Mouse (Mus musculus) MEL (cell line): ENCODE measurements at regions not wholly inside any gene's neighbourhood (a gene's known extent, or its start where the extent isn't known, plus 50 kb on each side); places are given as distances from the start of the nearest gene placed in this dataset.

Experiments
- DNase-seq: peaks from one replicate; pipeline ENCODE4 v3.0.0; 2011; ENCODE audit warnings: low read depth, low spot score
- H3K27ac ChIP-seq: 2 replicates; pipeline ENCODE4 v1.5.1; 2012; ENCODE audit warnings: low read depth, mild to moderate bottlenecking, control low read depth, low read length, moderate library complexity; ENCODE audit not compliant: control insufficient read depth
- H3K27me3 ChIP-seq, 2 experiments: fragments of 150-350 bp in 1 of 2; sonication (generic) in 1 of 2; 2 replicates each; pipeline ENCODE4 v1.6.1; 2012; ENCODE audit warnings: low read length in 2 of 2, mild to moderate bottlenecking in 2 of 2, improper control_type of control experiment in 1 of 2, moderate library complexity in 1 of 2; ENCODE audit not compliant: insufficient read depth in 2 of 2, control insufficient read depth in 1 of 2
- H3K36me3 ChIP-seq, 2 experiments: 2 replicates each; pipeline ENCODE4 v1.6.1; 2012 to 2014; ENCODE audit warnings: low read length in 2 of 2, improper control_type of control experiment in 1 of 2, inconsistent platforms in 1 of 2, mild to moderate bottlenecking in 1 of 2; ENCODE audit not compliant: insufficient read depth in 2 of 2, control insufficient read depth in 1 of 2
- H3K4me1 ChIP-seq, 2 experiments: fragments of 150-350 bp in 1 of 2; sonication (generic) in 1 of 2; 2 replicates each; pipeline ENCODE4 v1.6.1; 2012; ENCODE audit warnings: low read length in 2 of 2, improper control_type of control experiment in 1 of 2, mild to moderate bottlenecking in 1 of 2; ENCODE audit not compliant: insufficient read depth in 2 of 2, control insufficient read depth in 1 of 2
- H3K4me3 ChIP-seq, 2 experiments: fragments of 150-350 bp in 1 of 2; sonication (generic) in 1 of 2; 2 replicates each; pipeline ENCODE4 v1.5.1; 2012; ENCODE audit warnings: low read depth in 2 of 2, low read length in 2 of 2, mild to moderate bottlenecking in 2 of 2, moderate library complexity in 2 of 2, control low read depth in 1 of 2, improper control_type of control experiment in 1 of 2; ENCODE audit not compliant: control insufficient read depth in 1 of 2, insufficient read depth in 1 of 2
- H3K79me2 ChIP-seq: 2 replicates; pipeline ENCODE4 v1.6.1; 2012; ENCODE audit warnings: mild to moderate bottlenecking, low read length, moderate library complexity; ENCODE audit not compliant: control insufficient read depth, poor library complexity, insufficient read depth
- H3K9ac ChIP-seq: 2 replicates; pipeline ENCODE4 v1.6.1; 2012; ENCODE audit warnings: low read depth, mild to moderate bottlenecking, control low read depth, low read length, moderate library complexity; ENCODE audit not compliant: control insufficient read depth, poor library complexity, severe bottlenecking
- H3K9me3 ChIP-seq: fragments of 150-350 bp; sonication (generic); replicated peaks from 2 replicates; pipeline ENCODE4 v1.6.1; 2012; ENCODE audit warnings: mild to moderate bottlenecking, low read length, improper control_type of control experiment, moderate library complexity; ENCODE audit not compliant: insufficient read depth
- BHLHE40 ChIP-seq: IDR thresholded peaks from 2 replicates; pipeline ENCODE4 v1.6.1; 2012; ENCODE audit warnings: low read depth, mild to moderate bottlenecking, inconsistent platforms, low read length, improper control_type of control experiment, borderline replicate concordance
- CHD2 ChIP-seq: IDR thresholded peaks from 2 replicates; pipeline ENCODE4 v1.6.1; 2011; ENCODE audit warnings: low read length, improper control_type of control experiment
- CTCF ChIP-seq, 3 experiments: IDR thresholded peaks in 2 of 3; conservative IDR thresholded peaks in 1 of 3; 2 replicates each; pipeline ENCODE4 v1.5.1; 2011 to 2012; ENCODE audit warnings: low read length in 3 of 3, low read depth in 2 of 3, mild to moderate bottlenecking in 2 of 3, improper control_type of control experiment in 1 of 3, inconsistent platforms in 1 of 3, mixed read lengths in 1 of 3, moderate library complexity in 1 of 3; ENCODE audit not compliant: control insufficient read depth in 1 of 3, insufficient read depth in 1 of 3, poor library complexity in 1 of 3, severe bottlenecking in 1 of 3
- E2F4 ChIP-seq: IDR thresholded peaks from 2 replicates; pipeline ENCODE4 v1.6.1; 2011; ENCODE audit warnings: low read depth, low read length, improper control_type of control experiment, borderline replicate concordance
- ELF1 ChIP-seq: IDR thresholded peaks from 2 replicates; pipeline ENCODE4 v1.6.1; 2014; ENCODE audit warnings: low read depth, mild to moderate bottlenecking, inconsistent platforms, low read length, improper control_type of control experiment, moderate library complexity
- EP300 ChIP-seq, 2 experiments: IDR thresholded peaks; 2 replicates each; pipeline ENCODE4 v1.6.1; 2011; ENCODE audit warnings: improper control_type of control experiment in 2 of 2, low read length in 2 of 2, low read depth in 1 of 2, mild to moderate bottlenecking in 1 of 2
- ETS1 ChIP-seq: IDR thresholded peaks from 2 replicates; pipeline ENCODE4 v1.6.1; 2012; ENCODE audit warnings: low read depth, mild to moderate bottlenecking, inconsistent platforms, low read length, improper control_type of control experiment, moderate library complexity
- GATA1 ChIP-seq: IDR thresholded peaks from 2 replicates; pipeline ENCODE4 v1.6.1; 2011; ENCODE audit warnings: low read depth, low read length, improper control_type of control experiment
- JUND ChIP-seq: IDR thresholded peaks from 2 replicates; pipeline ENCODE4 v1.6.1; 2011; ENCODE audit warnings: low read depth, mild to moderate bottlenecking, improper control_type of control experiment, low read length
- KAT2A ChIP-seq: conservative IDR thresholded peaks from 2 replicates; pipeline ENCODE4 v1.6.1; 2012; ENCODE audit warnings: low read depth, low read length, improper control_type of control experiment, inconsistent platforms
- MAX ChIP-seq: IDR thresholded peaks from 2 replicates; pipeline ENCODE4 v1.6.1; 2011; ENCODE audit warnings: low read length, improper control_type of control experiment
- MEF2A ChIP-seq: IDR thresholded peaks from 2 replicates; pipeline ENCODE4 v1.6.1; 2014; ENCODE audit warnings: low read depth, mild to moderate bottlenecking, inconsistent platforms, low read length, improper control_type of control experiment; ENCODE audit not compliant: poor library complexity, insufficient replicate concordance, severe bottlenecking; ENCODE audit errors: extremely low read depth
- MXI1 ChIP-seq: IDR thresholded peaks from 2 replicates; pipeline ENCODE4 v1.6.1; 2011; ENCODE audit warnings: mild to moderate bottlenecking, low read depth, low read length, improper control_type of control experiment
- MYC ChIP-seq: IDR thresholded peaks from 2 replicates; pipeline ENCODE4 v1.6.1; 2011; ENCODE audit warnings: low read depth, mild to moderate bottlenecking, low read length, improper control_type of control experiment, moderate library complexity
- NELFE ChIP-seq: IDR thresholded peaks from 2 replicates; pipeline ENCODE4 v1.6.1; 2011; ENCODE audit warnings: low read depth, low read length, improper control_type of control experiment
- NRF1 ChIP-seq: IDR thresholded peaks from 2 replicates; pipeline ENCODE4 v1.6.1; 2014; ENCODE audit warnings: low read depth, mild to moderate bottlenecking, inconsistent platforms, low read length, improper control_type of control experiment, moderate library complexity; ENCODE audit not compliant: poor library complexity, insufficient read depth, severe bottlenecking
- POLR2A ChIP-seq, 2 experiments: IDR thresholded peaks; 2 replicates each; pipeline ENCODE4 v1.6.1; 2011 to 2012; ENCODE audit warnings: low read length in 2 of 2, mild to moderate bottlenecking in 2 of 2, control low read depth in 1 of 2, improper control_type of control experiment in 1 of 2, low read depth in 1 of 2, moderate library complexity in 1 of 2; ENCODE audit not compliant: control insufficient read depth in 1 of 2, insufficient read depth in 1 of 2, poor library complexity in 1 of 2
- POLR2AphosphoS2 ChIP-seq: IDR thresholded peaks from 2 replicates; pipeline ENCODE4 v1.6.1; 2011; ENCODE audit warnings: low read length, improper control_type of control experiment
- RAD21 ChIP-seq: IDR thresholded peaks from 2 replicates; pipeline ENCODE4 v1.6.1; 2011; ENCODE audit warnings: mild to moderate bottlenecking, low read depth, low read length, improper control_type of control experiment
- RCOR1 ChIP-seq: IDR thresholded peaks from 2 replicates; pipeline ENCODE4 v1.6.1; 2012; ENCODE audit warnings: low read depth, mild to moderate bottlenecking, inconsistent platforms, low read length, improper control_type of control experiment
- SMC3 ChIP-seq: IDR thresholded peaks from 2 replicates; pipeline ENCODE4 v1.6.1; 2011; ENCODE audit warnings: low read depth, low read length, improper control_type of control experiment
- TBP ChIP-seq: IDR thresholded peaks from 2 replicates; pipeline ENCODE4 v1.8.0; 2011; ENCODE audit warnings: low read depth, low read length, improper control_type of control experiment
- TCF12 ChIP-seq: IDR thresholded peaks from 2 replicates; pipeline ENCODE4 v1.6.1; 2014; ENCODE audit warnings: low read depth, mild to moderate bottlenecking, inconsistent platforms, low read length, improper control_type of control experiment, moderate library complexity
- UBTF ChIP-seq: IDR thresholded peaks from 2 replicates; pipeline ENCODE4 v1.6.1; 2012; ENCODE audit warnings: low read depth, mild to moderate bottlenecking, inconsistent platforms, low read length, improper control_type of control experiment, moderate library complexity, borderline replicate concordance; ENCODE audit not compliant: insufficient read depth
- USF1 ChIP-seq: IDR thresholded peaks from 2 replicates; pipeline ENCODE4 v1.6.1; 2014; ENCODE audit warnings: low read depth, mild to moderate bottlenecking, inconsistent platforms, low read length, improper control_type of control experiment, moderate library complexity
- USF2 ChIP-seq, 2 experiments: IDR thresholded peaks; 2 replicates each; pipeline ENCODE4 v1.6.1; 2011 to 2012; ENCODE audit warnings: improper control_type of control experiment in 2 of 2, low read length in 2 of 2, borderline replicate concordance in 1 of 2, inconsistent platforms in 1 of 2, low read depth in 1 of 2, mild to moderate bottlenecking in 1 of 2; ENCODE audit not compliant: insufficient read depth in 1 of 2
- ZC3H11A ChIP-seq: IDR thresholded peaks from 2 replicates; pipeline ENCODE4 v1.6.1; 2012; ENCODE audit warnings: low read depth, mild to moderate bottlenecking, inconsistent platforms, low read length, improper control_type of control experiment
- ZKSCAN1 ChIP-seq: IDR thresholded peaks from 2 replicates; pipeline ENCODE4 v1.6.1; 2012; ENCODE audit warnings: low read depth, mild to moderate bottlenecking, inconsistent platforms, low read length, improper control_type of control experiment, moderate library complexity
- ZMIZ1 ChIP-seq: IDR thresholded peaks from 2 replicates; pipeline ENCODE4 v1.6.1; 2012; ENCODE audit warnings: low read depth, mild to moderate bottlenecking, inconsistent platforms, low read length, improper control_type of control experiment, moderate library complexity
- ZNF384 ChIP-seq: IDR thresholded peaks from 2 replicates; pipeline ENCODE4 v1.6.1; 2012; ENCODE audit warnings: low read depth, mild to moderate bottlenecking, inconsistent platforms, low read length, improper control_type of control experiment

DNA sequence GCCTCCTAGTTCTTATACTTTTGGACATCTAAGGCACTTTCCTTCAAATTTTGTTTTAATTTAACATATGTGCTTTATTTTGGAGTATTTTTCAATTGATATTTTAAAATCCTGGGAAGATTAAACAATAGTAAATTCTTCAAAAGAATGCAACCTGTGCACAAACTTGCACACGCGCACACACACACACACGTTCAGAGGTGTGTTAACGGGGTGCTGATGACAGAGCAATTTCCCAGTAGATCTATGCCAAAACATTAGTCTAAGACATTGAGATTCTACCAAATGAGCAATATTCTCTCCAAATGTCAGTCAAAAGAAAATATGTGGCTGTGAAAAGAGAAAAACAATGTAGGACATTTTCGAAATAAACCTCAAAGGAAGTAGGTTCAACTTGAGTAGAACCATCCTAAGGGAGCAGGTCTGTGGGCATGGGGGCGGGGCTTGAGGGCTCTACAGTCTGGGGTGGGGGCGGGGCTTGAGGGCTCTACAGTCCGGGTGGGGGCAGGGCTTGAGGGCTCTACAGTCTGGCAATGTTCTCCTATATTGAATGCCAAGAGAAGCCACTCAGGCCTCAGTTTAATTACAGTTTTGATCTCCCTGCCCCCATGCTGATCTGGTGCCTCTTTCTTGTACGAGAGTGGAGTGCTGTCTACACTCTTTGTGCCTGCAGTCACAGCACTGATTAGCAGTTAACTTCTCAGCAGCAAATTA lies 157.0 kb downstream of the Qdpr start (continued):
- no peak for TF ChIP-seq MEF2A
- TF ChIP-seq SMC3 = no peak
- no peak for TF ChIP-seq USF1
- peak; percentile 26 to 38; a peak in 1 of 4 replicates for TF ChIP-seq EP300 (IDR thresholded peaks at IDR 0.05; ENCODE audit: low read depth in 1 of 2, low read length in 2 of 2)
- no peak for TF ChIP-seq UBTF
- TF ChIP-seq ZKSCAN1 = no peak
- 0 out of 2 replicates have a peak, but pooled peaks have one; percentile 20 for TF ChIP-seq ETS1
- 0 out of 2 replicates have a peak, but pooled peaks have one; percentile 28 for TF ChIP-seq RCOR1
- TF ChIP-seq MAX = no peak
- no peak; the same call in 1 of the 2 replicates for TF ChIP-seq RAD21
- TF ChIP-seq POLR2A (IDR thresholded peaks at IDR 0.05; ENCODE audit: control insufficient read depth in 1 of 2, insufficient read depth in 1 of 2, low read depth in 1 of 2, low read length in 2 of 2, poor library complexity in 1 of 2) = peak in 1 of 2 experiments; percentile 42; a peak in 2 of 4 replicates
- TF ChIP-seq ELF1 = no peak
- TF ChIP-seq USF2 (IDR thresholded peaks at IDR 0.05; ENCODE audit: borderline replicate concordance in 1 of 2, insufficient read depth in 1 of 2, low read depth in 1 of 2, low read length in 2 of 2) = no peak
- peak; percentile 66; the same call in 1 of the 2 replicates for TF ChIP-seq TBP
- 0 out of 2 replicates have a peak, but pooled peaks have one; percentile 2 for TF ChIP-seq MYC
- TF ChIP-seq NELFE = peak; percentile 50

DNA sequence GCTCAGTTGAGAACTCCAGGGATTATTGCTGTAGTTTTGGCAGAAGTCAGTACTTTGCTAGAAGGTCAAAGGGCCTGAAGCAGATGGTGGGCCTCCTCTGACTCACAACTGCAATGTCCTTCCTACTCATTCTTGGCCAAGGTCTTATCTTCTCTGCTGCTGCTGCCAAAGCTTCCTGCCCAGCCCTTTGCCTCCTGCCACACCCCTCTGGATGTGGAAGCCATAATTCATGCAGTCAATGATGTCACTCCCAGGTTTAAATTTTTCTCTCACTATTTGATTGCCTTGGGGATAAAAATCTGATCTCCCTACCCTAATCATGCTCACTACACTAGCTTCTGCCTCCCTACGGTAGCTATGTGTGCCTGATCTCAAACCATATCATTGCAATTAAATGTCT lies 157.7 kb downstream of the Qdpr start:
- peak overlapping the region; percentile 60 for H3K9ac ChIP-seq
- H3K36me3 ChIP-seq = peaks cover 0 to 55% of the 10 kb centered on the region in 2 experiments; a peak in 2 of 4 replicates
- H3K79me2 ChIP-seq = peaks cover 1% of the 10 kb centered on the region; the same call in 1 of the 2 replicates
- peak overlapping the region; percentile 95 for H3K27ac ChIP-seq
- H3K4me3 ChIP-seq = peak overlapping the region in 1 of 2 experiments; percentile 41; a peak in 2 of 4 replicates
- DNase-seq = peak; percentile 97
- H3K9me3 ChIP-seq = no peaks in the 10 kb centered on the region
- H3K4me1 ChIP-seq = peaks cover 21 to 27% of the 10 kb centered on the region in 2 experiments
- no peaks in the 10 kb centered on the region for H3K27me3 ChIP-seq
- TF ChIP-seq ETS1 = peak; percentile 100
- TF ChIP-seq RAD21 = no peak
- no peak for TF ChIP-seq CTCF (IDR thresholded peaks at IDR 0.05 in 2 of 3, conservative IDR thresholded peaks at IDR 0.05 in 1 of 3; ENCODE audit: control insufficient read depth in 1 of 3, insufficient read depth in 1 of 3, low read depth in 2 of 3, low read length in 3 of 3, poor library complexity in 1 of 3, severe bottlenecking in 1 of 3)
- TF ChIP-seq MYC = peak; percentile 79
- no peak for TF ChIP-seq MEF2A
- peak; percentile 95 for TF ChIP-seq JUND
- TF ChIP-seq CHD2 = peak; percentile 68
- TF ChIP-seq USF2 (IDR thresholded peaks at IDR 0.05; ENCODE audit: borderline replicate concordance in 1 of 2, insufficient read depth in 1 of 2, low read depth in 1 of 2, low read length in 2 of 2) = no peak
- TF ChIP-seq ZC3H11A = no peak
- TF ChIP-seq ELF1 = peak; percentile 64; the same call in 1 of the 2 replicates
- TF ChIP-seq ZMIZ1 = peak; percentile 90
- TF ChIP-seq POLR2AphosphoS2 = no peak; the same call in 1 of the 2 replicates
- TF ChIP-seq TBP = peak; percentile 56
- TF ChIP-seq TCF12 = peak; percentile 95
- TF ChIP-seq E2F4 = 0 out of 2 replicates have a peak, but pooled peaks have one; percentile 44
- peak; percentile 98 for TF ChIP-seq GATA1
- no peak for TF ChIP-seq ZKSCAN1
- TF ChIP-seq BHLHE40 = peak; percentile 61; the same call in 1 of the 2 replicates
- no peak for TF ChIP-seq ZNF384
- peak; percentile 39 for TF ChIP-seq NELFE
- peak; percentile 78 for TF ChIP-seq MXI1
- TF ChIP-seq SMC3 = no peak
- TF ChIP-seq EP300 (IDR thresholded peaks at IDR 0.05; ENCODE audit: low read depth in 1 of 2, low read length in 2 of 2) = peak; percentile 98 to 99
- TF ChIP-seq NRF1 = no peak
- TF ChIP-seq KAT2A = peak; percentile 33; the same call in 1 of the 2 replicates
- TF ChIP-seq USF1 = 0 out of 2 replicates have a peak, but pooled peaks have one; percentile 8
- TF ChIP-seq RCOR1 = peak; percentile 82
